Mouse (Mus musculus) embryonic facial prominence, embryonic 12.5 days (tissue): Measurements from ENCODE around the gene Atxn7l1. TPM values are rescaled to one million over a fixed set of nuclear protein-coding genes. Genes with fewer than 3 reads are reported as not detected.

Experiments used
- ATAC-seq: fragments of 200-750 bp; cut with Nextera tagmentation; 2 replicates; pipeline ENCODE4 v1.8.0; 2017; ENCODE audit not compliant: insufficient number of reproducible peaks, insufficient read depth, low FRiP score, low TSS enrichment
- H3K27ac ChIP-seq: fragments of 300-500 bp; sonication (generic); 2 replicates; pipeline ENCODE4 v1.5.1; 2016; ENCODE audit warnings: mild to moderate bottlenecking
- H3K27me3 ChIP-seq: fragments of 300-500 bp; sonication (generic); 2 replicates; pipeline ENCODE4 v1.6.1; 2016; ENCODE audit warnings: mild to moderate bottlenecking, moderate library complexity
- H3K36me3 ChIP-seq: fragments of 300-500 bp; sonication (generic); 2 replicates; pipeline ENCODE4 v1.6.1; 2016; ENCODE audit warnings: mild to moderate bottlenecking
- H3K4me1 ChIP-seq: fragments of 300-500 bp; sonication (generic); 2 replicates; pipeline ENCODE4 v1.6.1; 2016
- H3K4me2 ChIP-seq: fragments of 300-500 bp; sonication (generic); replicated peaks from 2 replicates; pipeline ENCODE4 v1.6.1; 2016; ENCODE audit warnings: mild to moderate bottlenecking, moderate library complexity
- H3K4me3 ChIP-seq: fragments of 300-500 bp; sonication (generic); 2 replicates; pipeline ENCODE4 v1.5.1; 2016; ENCODE audit warnings: mild to moderate bottlenecking
- H3K9ac ChIP-seq: fragments of 300-500 bp; sonication (generic); 2 replicates; pipeline ENCODE4 v1.6.1; 2016; ENCODE audit warnings: mild to moderate bottlenecking, moderate library complexity
- H3K9me3 ChIP-seq: fragments of 300-500 bp; sonication (generic); 2 replicates; pipeline ENCODE4 v1.6.1; 2016; ENCODE audit warnings: mild to moderate bottlenecking, moderate library complexity
- WGBS: fragments of 180-500 bp; shearing (Covaris S2); methylation state at CpG from one replicate; pipeline ENCODE4 v1.1.7; 2016; 5-methylcytosine and 5-hydroxymethylcytosine counted together
- polyA plus RNA-seq: library from polyadenylated mRNA; unstranded; fragments of >200 nt; fragmentation: Nextera tagmentation; extraction: Ambion mirVana; gene quantifications from 2 replicates; pipeline ENCODE4 v1.2.1, GENCODE M21; 2016

The Atxn7l1 gene
- polyA plus RNA-seq, 1 experiment from 2014 or later: 10.9 TPM

DNA sequence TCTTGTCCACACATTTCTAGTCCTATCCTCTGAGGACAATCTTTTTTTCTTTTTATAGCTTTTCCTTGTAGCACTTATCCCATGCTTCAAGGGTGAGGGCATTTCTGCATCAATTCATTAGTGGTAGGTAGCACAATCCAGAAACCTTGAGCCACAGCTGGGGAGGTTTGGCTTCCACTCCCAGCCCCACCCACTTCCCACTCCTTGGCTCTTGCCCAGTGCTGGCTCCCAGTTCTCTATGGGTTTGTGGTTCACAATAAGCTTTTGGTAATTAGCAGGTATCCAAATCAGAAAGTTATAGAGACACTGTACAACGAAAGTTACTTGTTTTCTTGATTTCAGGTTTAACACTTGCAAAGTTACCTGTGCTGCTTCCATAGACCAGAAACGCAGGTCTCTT lies 38.8 kb downstream of the Atxn7l1 start:
- Histone ChIP-seq H3K27me3 (no peaks in the 10 kb centered on the region), H3K4me1 (0 out of 2 replicates have a peak, but pooled peaks cover 5% of the 10 kb centered on the region), H3K36me3 (no peaks in the 10 kb centered on the region), H3K9ac (no peak overlapping the region), H3K4me2 (no peak overlapping the region), H3K27ac (no peak overlapping the region), H3K4me3 (no peak overlapping the region), H3K9me3 (no peaks in the 10 kb centered on the region)
- 92% methylated on average over 2 of the region's 2 CpGs for WGBS
- ATAC-seq: no peak

DNA sequence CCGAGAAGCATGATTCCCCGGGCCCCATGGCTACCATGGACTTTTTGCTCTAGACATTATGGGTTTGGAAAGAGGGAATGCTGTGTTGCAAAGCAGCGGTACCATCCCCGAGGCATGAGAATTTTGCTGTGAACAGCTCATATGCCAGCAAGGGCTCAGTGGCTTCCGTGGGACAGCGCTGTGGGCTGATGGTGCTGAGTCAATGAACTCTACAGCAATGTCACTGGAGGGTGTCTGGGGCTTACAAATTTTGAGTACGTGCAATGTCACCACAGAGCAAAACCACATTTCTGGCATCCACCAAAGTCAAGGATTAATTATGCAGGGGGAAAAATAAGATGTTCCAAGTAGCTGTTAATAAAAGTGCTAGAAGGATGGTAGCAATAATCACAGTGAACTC lies 42.6 kb downstream of the Atxn7l1 start:
- Histone ChIP-seq H3K27me3 (no peaks in the 10 kb centered on the region), H3K4me2 (no peak overlapping the region), H3K4me3 (no peak overlapping the region), H3K9ac (no peak overlapping the region), H3K4me1 (peaks cover 20% of the 10 kb centered on the region), H3K36me3 (no peaks in the 10 kb centered on the region), H3K27ac (no peak overlapping the region), H3K9me3 (no peaks in the 10 kb centered on the region)
- no peak for ATAC-seq
- 91% methylated on average over 7 of the region's 7 CpGs for WGBS

DNA sequence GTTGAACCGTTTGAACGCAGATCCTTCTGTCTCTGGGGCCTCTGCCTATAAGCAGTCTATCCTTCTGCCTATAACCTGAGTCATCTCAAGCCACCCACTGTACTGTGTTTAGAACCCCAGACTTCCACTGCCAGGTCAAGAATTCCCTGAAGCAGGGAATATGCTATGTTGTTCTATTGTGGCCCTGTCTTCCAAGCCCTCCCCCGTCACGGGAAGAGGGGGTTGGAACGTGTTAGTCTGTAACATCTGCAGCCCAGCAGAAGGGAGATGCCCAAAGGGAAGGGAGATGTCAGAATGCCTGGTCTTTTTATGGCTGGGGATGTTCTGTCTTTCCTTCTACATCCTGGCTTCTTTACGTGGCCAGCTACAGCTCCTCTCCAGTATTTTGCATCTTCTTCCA lies 43.1 kb downstream of the Atxn7l1 start:
- ATAC-seq: no peak

DNA sequence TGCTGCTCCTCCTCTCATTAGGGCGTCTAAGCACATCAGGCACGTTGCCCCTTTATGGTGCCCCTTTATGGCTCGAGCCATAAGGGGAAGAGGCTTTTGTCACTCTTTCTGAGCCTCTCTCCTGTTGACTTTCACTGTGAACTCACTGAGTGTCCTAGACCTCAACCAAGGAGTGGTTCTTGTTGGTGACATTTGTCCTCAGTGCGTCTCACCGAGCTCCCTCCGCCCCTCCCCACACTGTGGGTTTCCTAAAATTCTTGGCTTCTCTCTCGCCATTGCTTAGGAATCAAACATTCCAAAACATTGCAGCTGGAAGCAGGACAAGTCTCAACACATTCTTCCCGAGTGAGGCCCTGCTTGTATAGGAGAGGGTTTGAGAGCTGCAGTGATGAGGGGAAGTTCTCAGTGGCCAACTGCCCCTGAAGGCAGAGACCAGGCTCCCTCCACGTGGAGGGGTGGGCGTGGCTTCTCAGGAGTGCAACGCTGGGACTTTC lies 46.0 kb downstream of the Atxn7l1 start:
- H3K27ac ChIP-seq: no peak overlapping the region
- no peaks in the 10 kb centered on the region for H3K36me3 ChIP-seq
- no peaks in the 10 kb centered on the region for H3K27me3 ChIP-seq
- WGBS: 47% methylated on average over 11 of the region's 11 CpGs
- no peak overlapping the region for H3K4me2 ChIP-seq
- H3K9ac ChIP-seq: no peak overlapping the region
- H3K9me3 ChIP-seq: no peaks in the 10 kb centered on the region; the same call in 1 of the 2 replicates
- H3K4me1 ChIP-seq: peaks cover 20% of the 10 kb centered on the region
- H3K4me3 ChIP-seq: no peak overlapping the region
- no peak for ATAC-seq

More for the DNA sequence above, 43.1 kb downstream of the Atxn7l1 start:
- no peak overlapping the region for H3K27ac ChIP-seq
- H3K9ac ChIP-seq: no peak overlapping the region
- H3K4me3 ChIP-seq: no peak overlapping the region
- no peaks in the 10 kb centered on the region for H3K36me3 ChIP-seq
- 60% methylated on average over 6 of the region's 6 CpGs for WGBS
- H3K4me1 ChIP-seq: peaks cover 20% of the 10 kb centered on the region
- H3K4me2 ChIP-seq: no peak overlapping the region
- H3K9me3 ChIP-seq: no peaks in the 10 kb centered on the region
- no peaks in the 10 kb centered on the region for H3K27me3 ChIP-seq

DNA sequence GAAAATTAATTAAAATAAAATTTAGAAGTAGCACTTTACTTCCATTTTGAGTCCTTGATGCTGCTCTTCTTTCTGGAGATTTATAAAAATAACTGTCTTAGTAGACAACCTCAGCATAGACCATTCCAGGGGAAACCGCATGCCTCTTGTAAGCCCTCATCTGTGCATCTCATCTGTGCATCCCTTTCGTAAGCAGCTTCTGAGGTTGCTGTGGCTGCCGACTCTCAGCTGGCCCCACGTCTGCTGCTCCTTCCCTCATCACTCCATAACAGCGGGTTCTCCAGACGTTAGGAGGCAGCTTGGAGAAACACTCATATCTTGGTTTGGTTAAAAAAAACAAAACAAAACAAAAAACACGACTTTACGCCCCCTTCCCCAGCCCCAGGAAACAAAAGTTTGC lies 47.7 kb downstream of the Atxn7l1 start:
- no peak for ATAC-seq

DNA sequence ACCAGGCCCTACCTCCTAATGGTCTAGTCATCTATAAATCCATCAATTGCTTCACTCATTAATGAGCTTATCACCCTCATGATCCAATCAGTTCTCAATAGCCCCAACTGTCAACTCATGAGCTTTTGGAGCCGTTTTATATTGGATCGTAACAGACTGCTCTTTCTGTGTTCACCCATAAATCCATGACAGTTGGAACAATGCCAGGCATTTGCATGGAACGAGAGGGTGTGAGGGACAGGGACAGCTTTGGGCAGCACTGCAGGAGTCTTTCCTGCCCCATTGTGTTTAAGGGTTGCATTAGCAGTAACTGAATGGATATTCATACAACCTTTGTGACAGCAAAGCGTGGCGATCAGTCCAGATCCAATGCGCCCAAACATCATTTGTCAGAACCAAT lies 49.8 kb downstream of the Atxn7l1 start:
- H3K27ac ChIP-seq: no peak overlapping the region
- H3K4me3 ChIP-seq: no peak overlapping the region
- H3K9ac ChIP-seq: no peak overlapping the region
- peaks cover 13% of the 10 kb centered on the region for H3K4me1 ChIP-seq
- H3K27me3 ChIP-seq: no peaks in the 10 kb centered on the region
- no peaks in the 10 kb centered on the region; the same call in 1 of the 2 replicates for H3K9me3 ChIP-seq
- no peaks in the 10 kb centered on the region for H3K36me3 ChIP-seq
- H3K4me2 ChIP-seq: no peak overlapping the region
- ATAC-seq: no peak
- WGBS: 88% methylated on average over 6 of the region's 6 CpGs

More for the DNA sequence above, 47.7 kb downstream of the Atxn7l1 start:
- 50% methylated on average over 8 of the region's 8 CpGs for WGBS
- Histone ChIP-seq H3K36me3 (no peaks in the 10 kb centered on the region), H3K9ac (no peak overlapping the region), H3K27me3 (no peaks in the 10 kb centered on the region), H3K4me3 (no peak overlapping the region), H3K4me1 (peaks cover 20% of the 10 kb centered on the region), H3K27ac (no peak overlapping the region), H3K4me2 (no peak overlapping the region), H3K9me3 (no peaks in the 10 kb centered on the region; the same call in 1 of the 2 replicates)

DNA sequence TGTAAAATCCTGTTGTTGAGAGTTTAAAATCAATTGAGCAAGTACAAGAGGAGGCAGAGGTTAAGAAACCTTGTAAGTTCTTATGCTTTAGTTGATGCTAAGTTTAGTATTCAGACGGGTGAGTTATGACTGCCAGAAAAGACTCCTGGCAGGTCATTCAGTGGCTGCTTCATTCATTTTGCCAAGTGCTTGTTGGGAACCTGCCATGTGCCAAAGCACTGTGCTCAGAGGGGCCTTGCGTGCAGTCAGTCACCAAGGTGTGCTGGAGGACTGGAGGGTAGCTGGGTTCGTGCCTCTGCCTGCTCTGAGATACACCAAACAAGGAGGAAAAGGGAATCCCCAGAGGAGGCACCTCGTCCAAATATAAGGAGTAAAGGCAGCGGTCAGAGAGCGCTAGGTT lies 50.3 kb downstream of the Atxn7l1 start:
- Histone ChIP-seq H3K4me2 (no peak overlapping the region), H3K27me3 (no peaks in the 10 kb centered on the region), H3K9ac (no peak overlapping the region), H3K4me3 (no peak overlapping the region), H3K4me1 (peaks cover 17% of the 10 kb centered on the region), H3K27ac (no peak overlapping the region), H3K36me3 (no peaks in the 10 kb centered on the region), H3K9me3 (no peaks in the 10 kb centered on the region; the same call in 1 of the 2 replicates)
- no peak for ATAC-seq
- 83% methylated on average over 6 of the region's 6 CpGs for WGBS

DNA sequence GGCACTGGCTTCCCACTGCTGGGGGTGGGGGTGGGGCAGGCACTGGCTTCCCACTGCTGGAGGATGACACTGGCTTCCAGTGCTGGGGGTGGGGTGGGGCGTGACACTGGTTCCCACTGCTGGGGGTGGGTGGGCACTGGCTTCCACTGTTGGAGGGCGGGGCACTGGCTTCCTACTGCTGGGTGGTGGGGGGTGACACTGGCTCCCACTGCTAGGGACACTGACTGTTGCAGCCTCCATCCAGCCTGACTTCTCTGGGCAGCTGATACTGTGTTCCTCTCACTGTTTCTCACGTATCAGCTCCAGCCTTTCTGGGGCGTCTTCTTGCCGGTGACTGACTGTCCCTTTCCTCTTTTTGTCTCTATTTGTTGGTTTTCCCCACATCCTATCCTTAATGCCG lies 53.6 kb downstream of the Atxn7l1 start:
- Histone ChIP-seq H3K4me3 (no peak overlapping the region), H3K4me1 (peaks cover 11% of the 10 kb centered on the region), H3K27ac (no peak overlapping the region), H3K27me3 (no peaks in the 10 kb centered on the region), H3K9me3 (no peaks in the 10 kb centered on the region; the same call in 1 of the 2 replicates), H3K4me2 (no peak overlapping the region), H3K36me3 (no peaks in the 10 kb centered on the region), H3K9ac (no peak overlapping the region)
- ATAC-seq: no peak
- WGBS: 84% methylated on average over 6 of the region's 6 CpGs

DNA sequence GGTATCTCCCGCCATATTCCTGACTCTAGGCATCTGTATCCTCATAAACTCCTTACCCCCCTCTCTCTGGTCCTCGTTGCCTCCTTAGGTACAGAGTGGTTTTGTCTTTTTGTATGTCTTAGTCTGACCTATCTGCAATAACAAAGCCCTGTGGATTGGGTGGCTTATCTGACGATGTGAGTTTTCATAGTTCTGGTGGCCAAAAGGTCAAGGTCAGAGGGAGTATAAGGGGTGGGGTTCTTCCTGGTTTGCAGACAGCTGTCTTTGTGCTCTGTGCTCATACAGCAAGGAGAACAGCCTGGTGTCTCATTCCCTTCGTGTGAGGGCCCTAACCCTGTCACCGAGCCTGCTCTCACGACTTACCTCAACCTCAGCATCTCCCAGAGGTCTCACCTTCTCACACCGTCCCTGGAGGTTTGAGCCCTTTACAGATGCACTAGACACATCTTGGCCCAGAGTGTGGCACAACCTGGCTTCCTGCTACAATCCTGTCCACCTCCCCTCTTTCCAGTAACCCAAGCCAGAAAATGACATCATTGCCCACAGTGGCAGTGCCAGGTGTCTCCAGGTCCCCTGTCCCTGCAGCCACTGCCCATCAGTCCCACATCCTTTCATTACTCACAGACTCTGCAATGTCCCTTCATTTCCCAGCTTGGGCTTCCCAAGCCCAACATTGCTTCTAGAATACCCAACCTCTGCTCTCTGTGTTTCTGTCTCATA lies 54.2 kb downstream of the Atxn7l1 start:
- Histone ChIP-seq H3K36me3 (no peaks in the 10 kb centered on the region), H3K4me3 (no peak overlapping the region), H3K4me2 (no peak overlapping the region), H3K27ac (no peak overlapping the region), H3K9me3 (no peaks in the 10 kb centered on the region; the same call in 1 of the 2 replicates), H3K27me3 (no peaks in the 10 kb centered on the region), H3K4me1 (peaks cover 11% of the 10 kb centered on the region), H3K9ac (no peak overlapping the region)
- 73% methylated on average over 7 of the region's 7 CpGs for WGBS
- ATAC-seq: no peak

DNA sequence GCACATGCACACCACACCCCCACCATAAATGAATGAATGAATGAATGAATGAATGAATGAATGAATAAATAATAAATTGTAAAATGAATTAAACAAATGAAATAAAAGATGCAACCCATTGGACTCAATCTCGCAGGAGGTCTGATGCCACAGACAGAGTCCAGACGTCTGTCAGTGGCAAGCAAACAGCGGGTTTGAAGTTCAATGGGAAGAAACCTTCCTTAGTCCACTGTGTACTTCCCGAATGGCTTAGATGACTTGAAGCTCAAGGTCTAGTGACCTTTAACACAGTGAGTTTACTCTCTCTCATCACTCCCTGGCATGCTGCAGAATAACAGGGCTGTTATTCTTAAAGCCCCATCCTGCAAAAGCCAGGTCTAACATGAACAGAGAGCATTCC lies 57.8 kb downstream of the Atxn7l1 start:
- H3K9me3 ChIP-seq: no peaks in the 10 kb centered on the region
- no peaks in the 10 kb centered on the region for H3K36me3 ChIP-seq
- H3K4me1 ChIP-seq: peaks cover 11% of the 10 kb centered on the region
- no peak overlapping the region for H3K27ac ChIP-seq
- no peaks in the 10 kb centered on the region for H3K27me3 ChIP-seq
- no peak overlapping the region for H3K9ac ChIP-seq
- H3K4me3 ChIP-seq: no peak overlapping the region
- WGBS: 94% methylated on average over 4 of the region's 4 CpGs
- no peak for ATAC-seq
- no peak overlapping the region for H3K4me2 ChIP-seq

DNA sequence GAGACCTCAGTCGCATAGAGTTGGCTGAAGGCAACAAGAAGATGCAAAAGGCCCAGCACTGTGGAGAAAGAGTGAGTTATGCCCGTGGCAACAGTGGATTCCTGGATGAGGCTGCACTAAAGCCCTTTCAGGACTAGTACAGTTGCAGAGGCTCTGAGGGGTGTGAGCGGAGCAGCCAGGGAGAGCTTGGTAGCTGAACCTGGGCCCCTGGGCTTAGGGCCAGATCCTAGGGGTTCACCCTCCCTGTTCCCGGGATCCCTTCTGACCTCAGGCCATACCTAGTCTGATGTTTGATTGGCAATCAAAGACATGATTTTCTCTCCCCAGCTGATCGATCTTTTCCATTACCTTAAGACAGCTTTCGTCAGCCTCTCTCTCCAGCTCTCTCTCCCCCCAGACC lies 58.8 kb downstream of the Atxn7l1 start:
- peaks cover 11% of the 10 kb centered on the region for H3K4me1 ChIP-seq
- no peaks in the 10 kb centered on the region for H3K27me3 ChIP-seq
- no peak overlapping the region for H3K27ac ChIP-seq
- no peaks in the 10 kb centered on the region for H3K9me3 ChIP-seq
- ATAC-seq: no peak
- no peak overlapping the region for H3K4me3 ChIP-seq
- H3K36me3 ChIP-seq: no peaks in the 10 kb centered on the region
- 90% methylated on average over 6 of the region's 6 CpGs for WGBS
- H3K4me2 ChIP-seq: no peak overlapping the region
- no peak overlapping the region for H3K9ac ChIP-seq

DNA sequence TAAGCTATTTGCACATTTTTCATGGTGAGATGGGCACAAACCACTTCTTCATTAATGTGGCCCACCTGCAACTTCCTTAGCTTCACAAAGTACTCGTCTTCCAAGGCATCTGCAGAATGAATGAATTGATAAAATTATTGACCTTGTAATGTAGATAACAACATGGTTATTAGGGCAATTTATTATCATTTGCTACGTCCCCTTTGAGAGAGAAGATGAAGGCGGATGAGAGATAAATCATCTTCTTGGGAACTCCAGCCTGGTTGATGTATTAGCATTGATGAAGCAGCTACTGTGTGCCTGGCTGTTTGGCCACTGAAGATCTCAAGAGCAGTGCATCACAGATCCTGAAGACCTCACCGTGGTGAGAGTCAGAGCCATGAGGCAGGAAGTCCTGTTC lies 63.4 kb downstream of the Atxn7l1 start:
- WGBS: 79% methylated on average over 4 of the region's 4 CpGs
- Histone ChIP-seq H3K4me1 (no peaks in the 10 kb centered on the region), H3K27ac (no peak overlapping the region), H3K9ac (no peak overlapping the region), H3K4me3 (no peak overlapping the region), H3K9me3 (no peaks in the 10 kb centered on the region), H3K27me3 (no peaks in the 10 kb centered on the region), H3K36me3 (no peaks in the 10 kb centered on the region), H3K4me2 (no peak overlapping the region)
- ATAC-seq: no peak
